Mouse (Mus musculus): ENCODE data around the gene Fgg.
A peak's percentile ranks its signal among the peaks of the same experiment; 100 is the strongest.

The Fgg gene

GRCm38 (mm10) chr3:83025475-83026301 lies 18.2 kb downstream of the Fgg start, which contains the start of gene Fga:
TSS of gene Fga (plus strand) at chr3:83026076.
- no peak for DNase-seq (ENCODE audit: extremely low spot score)

GRCm38 (mm10) chr3:83027546-83028251 lies 20.2 kb downstream of the Fgg start:
- no peak for DNase-seq (ENCODE audit: extremely low spot score)

- no peak for DNase-seq (ENCODE audit: extremely low spot score)
Observed at GRCm38 (mm10) chr3:83030331-83030730, 22.8 kb downstream of the Fgg start.

- DNase-seq (ENCODE audit: extremely low spot score), result no peak
Observed at GRCm38 (mm10) chr3:83032746-83033308, 25.3 kb downstream of the Fgg start.

DNA sequence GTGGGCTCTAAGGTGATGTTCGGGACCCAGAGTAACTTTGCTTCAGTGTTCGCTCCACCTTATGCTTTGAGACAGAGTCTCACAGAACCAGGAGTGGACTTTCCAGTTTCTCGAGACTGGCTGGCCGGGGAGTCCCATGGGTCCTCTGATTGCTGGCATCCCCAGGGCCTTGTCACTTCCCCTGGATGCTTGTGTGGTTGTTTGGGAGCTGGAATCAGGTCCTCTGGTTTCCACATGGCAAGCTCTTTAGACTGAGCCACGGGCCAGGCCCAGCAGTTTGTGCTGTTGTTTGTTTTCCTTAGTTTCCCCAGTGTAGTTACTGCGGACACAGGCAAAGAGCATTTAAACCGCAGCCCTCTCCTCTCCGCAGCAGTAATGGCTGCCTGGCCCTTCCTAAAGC lies 26.3 kb downstream of the Fgg start:
- DNase-seq (ENCODE audit: extremely low spot score), result no peak

- DNase-seq (ENCODE audit: extremely low spot score), result no peak
Observed at GRCm38 (mm10) chr3:83038865-83039264, 31.3 kb downstream of the Fgg start.

GRCm38 (mm10) chr3:83039666-83040065 lies 32.1 kb downstream of the Fgg start:
- no peak for DNase-seq (ENCODE audit: extremely low spot score)

DNA sequence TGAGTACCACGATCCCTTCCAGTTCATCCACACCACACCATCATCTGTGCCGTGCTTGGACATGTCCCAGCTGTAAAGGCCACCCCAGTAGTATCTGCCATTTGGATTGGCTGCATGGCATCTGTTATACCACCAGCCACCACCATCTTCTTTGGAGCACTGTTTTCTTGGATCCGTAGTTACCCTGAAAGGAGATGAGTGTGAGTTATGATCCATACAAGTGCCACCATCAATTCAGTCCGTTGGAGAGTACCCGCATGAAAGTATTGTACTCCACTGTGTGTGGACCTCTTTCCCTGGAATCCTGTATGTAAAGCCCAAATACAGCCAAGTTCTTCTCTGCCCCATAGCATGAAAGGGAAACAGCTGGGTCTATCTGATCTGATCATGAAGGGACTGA lies 34.9 kb downstream of the Fgg start:
- DNase-seq (ENCODE audit: extremely low spot score), result no peak

GRCm38 (mm10) chr3:83046649-83047048 lies 39.1 kb downstream of the Fgg start:
- no peak for DNase-seq (ENCODE audit: extremely low spot score)

DNA sequence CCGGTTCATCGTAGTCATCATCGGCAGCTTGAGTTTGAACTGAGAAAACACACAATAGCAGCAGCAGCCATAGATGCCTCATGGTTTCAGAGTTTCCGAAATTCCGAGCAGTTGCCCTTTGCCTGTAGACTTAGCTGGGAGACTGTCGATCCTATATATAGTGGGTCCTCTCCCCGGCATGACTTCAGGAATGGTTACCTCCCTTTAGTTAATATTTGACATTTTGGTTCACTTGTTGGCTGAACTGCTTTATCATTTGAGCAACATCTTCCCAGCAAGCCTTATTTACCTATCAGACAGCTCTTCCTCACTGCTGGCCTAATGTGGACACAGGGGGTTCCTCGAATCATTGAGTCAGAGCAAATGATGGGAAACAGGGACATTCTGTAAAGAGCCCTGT lies 42.2 kb downstream of the Fgg start, which contains the start of gene Fgb:
Gene Fgb (minus strand): TSS at position 184 of the 400 bp plus-strand sequence.
- no peak for DNase-seq (ENCODE audit: extremely low spot score)

GRCm38 (mm10) chr3:83050661-83051060 lies 43.1 kb downstream of the Fgg start:
- no peak for DNase-seq (ENCODE audit: extremely low spot score)

DNA sequence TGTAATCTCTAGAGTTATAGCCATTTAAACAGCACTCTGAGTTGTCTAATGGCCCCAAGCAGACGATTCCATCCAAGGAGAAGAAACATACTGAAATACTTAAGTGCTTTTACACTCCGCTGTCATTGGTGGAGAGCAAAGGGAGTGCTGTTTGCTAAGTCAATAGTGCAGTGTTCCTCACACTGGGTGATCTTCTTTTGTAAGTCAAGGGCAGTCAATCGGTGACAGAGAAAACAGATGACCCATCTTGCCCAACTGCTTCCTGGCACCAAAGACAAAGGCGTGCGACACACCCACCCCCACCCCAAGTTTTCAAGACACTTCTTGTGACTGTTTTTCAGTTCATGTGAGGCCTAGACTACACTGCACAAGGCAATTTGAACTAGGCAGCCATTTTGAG lies 44.6 kb downstream of the Fgg start:
- no peak for DNase-seq (ENCODE audit: extremely low spot score)

DNA sequence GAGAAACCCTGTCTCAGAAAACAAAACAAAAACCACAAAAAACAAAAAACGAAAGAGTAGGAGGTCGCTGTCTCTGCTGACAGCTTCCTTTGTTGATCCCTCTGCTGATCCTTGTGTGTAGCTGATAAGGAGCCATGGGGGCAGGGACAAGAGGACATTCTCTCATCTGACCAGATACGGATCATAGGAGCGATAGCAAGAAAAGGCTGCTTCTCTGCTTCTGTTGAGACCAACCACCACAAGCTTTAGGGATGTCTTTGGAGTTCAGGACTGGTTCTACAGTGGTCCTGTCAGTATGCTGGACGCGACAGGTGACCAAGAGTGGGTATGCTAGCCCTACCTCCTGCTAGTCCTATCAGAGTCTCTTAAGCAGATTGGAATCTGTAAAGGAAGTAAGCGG lies 45.6 kb downstream of the Fgg start:
- DNase-seq (ENCODE audit: extremely low spot score), result no peak

DNA sequence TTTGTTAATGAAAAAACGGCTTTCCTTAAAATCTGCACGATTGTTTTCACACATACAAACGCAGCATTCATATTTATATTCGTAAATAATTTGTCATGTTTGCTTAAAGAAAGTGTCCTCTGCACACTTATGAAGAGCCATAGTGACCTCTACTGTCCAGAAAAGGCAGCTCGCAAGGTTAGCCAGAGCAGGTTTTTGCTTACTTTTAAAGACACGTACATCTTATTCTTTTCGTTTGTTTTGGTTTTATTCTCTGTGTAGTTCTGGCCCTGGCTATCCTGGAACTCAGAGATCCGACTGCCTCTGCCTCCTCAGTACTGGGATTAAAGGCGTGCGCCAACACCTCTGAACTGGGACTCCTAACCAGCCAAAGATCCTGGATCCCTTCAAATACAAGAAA lies 46.2 kb downstream of the Fgg start:
- DNase-seq (ENCODE audit: extremely low spot score), result peak; percentile 34

GRCm38 (mm10) chr3:83054759-83055158 lies 47.2 kb downstream of the Fgg start:
- DNase-seq (ENCODE audit: extremely low spot score), result peak; percentile 25

GRCm38 (mm10) chr3:83055281-83056038 lies 47.9 kb downstream of the Fgg start, which contains the start of gene Plrg1:
TSS of gene Plrg1 (plus strand) at chr3:83055522.
- peak; percentile 98 for DNase-seq (ENCODE audit: extremely low spot score)

DNA sequence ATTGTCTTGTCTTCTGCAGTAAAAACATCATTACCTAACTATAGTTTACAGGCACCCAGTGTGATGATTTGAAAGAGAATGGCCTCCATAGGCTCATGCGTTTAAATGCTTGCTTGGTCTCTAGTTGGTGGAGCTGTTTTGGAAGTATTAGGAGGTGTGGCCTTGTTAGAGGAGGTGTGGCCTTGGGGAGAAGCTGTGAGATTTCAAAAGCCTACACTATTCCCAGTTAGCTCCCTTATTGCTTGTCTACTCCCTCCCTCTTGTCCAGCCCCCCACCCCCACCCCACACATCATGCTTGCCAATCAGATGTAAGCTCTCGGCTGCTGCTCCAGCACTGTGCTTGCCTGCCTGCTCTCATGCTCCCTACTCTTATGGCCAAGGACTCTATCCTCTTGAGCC lies 49.5 kb downstream of the Fgg start:
- no peak for DNase-seq (ENCODE audit: extremely low spot score)

Measured in embryo, embryonic 9.5 days (tissue).